Comparison of ENCODE assay signal across 8 mouse cellular contexts in genomic region chr13:30136243-30136922, GRCm38 (mm10). TPM values are rescaled to one million over a fixed set of nuclear protein-coding genes. Genes with fewer than 3 reads are reported as not detected.
A peak's percentile ranks its signal among the peaks of the same experiment; 100 is the strongest.
DNase-seq lines count a peak whose midpoint lies in the region; ATAC-seq and TF ChIP-seq lines count a peak whose summit lies in the region.

Mboat1 (plus strand) TSS chr13:30136489.

- no peak for TF ChIP-seq CTCF in CH12.LX (conservative IDR thresholded peaks at IDR 0.05 in 1 of 2, IDR thresholded peaks at IDR 0.05 in 1 of 2; ENCODE audit: low read depth in 2 of 2, low read length in 2 of 2)

- TF ChIP-seq RAD21 in CH12.LX (IDR thresholded peaks at IDR 0.05; ENCODE audit: low read depth, low read length) = no peak

- no peak within 1 kb of the TSS for H3K9ac ChIP-seq in CH12.LX (ENCODE audit: insufficient read depth, low read depth)
- peak within 1 kb of the TSS; percentile 79 for H3K9ac ChIP-seq in forebrain, embryonic 14.5 days (ENCODE audit: low read length)
- H3K9ac ChIP-seq in liver, embryonic 16.5 days (ENCODE audit: low read depth, low read length) = peak within 1 kb of the TSS; percentile 51; the same call in 1 of the 2 replicates
- H3K9ac ChIP-seq in neural tube, embryonic 11.5 days (ENCODE audit: low read length) = peak within 1 kb of the TSS; percentile 73
- H3K9ac ChIP-seq in stomach, embryonic 16.5 days (ENCODE audit: low read length) = peak within 1 kb of the TSS; percentile 84

- peaks cover under 1% of the 10 kb centered on the region for H3K9me3 ChIP-seq in CH12.LX (replicated peaks; ENCODE audit: low read length)
- H3K9me3 ChIP-seq in forebrain, embryonic 14.5 days (replicated peaks; ENCODE audit: control insufficient read depth, low read length) = no peaks in the 10 kb centered on the region
- no peaks in the 10 kb centered on the region for H3K9me3 ChIP-seq in liver, embryonic 16.5 days (replicated peaks; ENCODE audit: control insufficient read depth, low read length)
- H3K9me3 ChIP-seq in neural tube, embryonic 11.5 days (ENCODE audit: control insufficient read depth, low read length) = no peaks in the 10 kb centered on the region
- H3K9me3 ChIP-seq in stomach, embryonic 16.5 days (replicated peaks; ENCODE audit: control insufficient read depth, low read length) = no peaks in the 10 kb centered on the region

- peak within 1 kb of the TSS; percentile 3 for H3K4me2 ChIP-seq in CH12.LX (ENCODE audit: insufficient read depth, low read depth, poor library complexity, severe bottlenecking)
- H3K4me2 ChIP-seq in forebrain, embryonic 14.5 days (ENCODE audit: low read length) = peak within 1 kb of the TSS; percentile 86
- H3K4me2 ChIP-seq in liver, embryonic 16.5 days (ENCODE audit: low read depth, low read length) = peak within 1 kb of the TSS; percentile 81
- peak within 1 kb of the TSS; percentile 97 for H3K4me2 ChIP-seq in neural tube, embryonic 11.5 days (ENCODE audit: low read depth)
- peak within 1 kb of the TSS; percentile 85 for H3K4me2 ChIP-seq in stomach, embryonic 16.5 days (ENCODE audit: low read depth, low read length)

- no peaks in the 10 kb centered on the region for H3K4me1 ChIP-seq in CH12.LX (ENCODE audit: control insufficient read depth in 1 of 2, insufficient read depth in 2 of 2)
- H3K4me1 ChIP-seq in forebrain, embryonic 14.5 days (ENCODE audit: control insufficient read depth, insufficient read depth, low read length) = no peaks in the 10 kb centered on the region
- no peaks in the 10 kb centered on the region; the same call in 1 of the 2 replicates for H3K4me1 ChIP-seq in liver, embryonic 16.5 days (ENCODE audit: control insufficient read depth, low read depth, low read length)
- H3K4me1 ChIP-seq in neural tube, embryonic 11.5 days (ENCODE audit: control insufficient read depth, insufficient read depth, low read length) = peaks cover 3% of the 10 kb centered on the region; the same call in 1 of the 2 replicates
- peaks cover 5% of the 10 kb centered on the region; the same call in 1 of the 2 replicates for H3K4me1 ChIP-seq in stomach, embryonic 16.5 days (ENCODE audit: control insufficient read depth, insufficient read depth, low read length)

- no peaks in the 10 kb centered on the region for H3K36me3 ChIP-seq in CH12.LX (replicated peaks in 1 of 2; ENCODE audit: control insufficient read depth in 1 of 2, insufficient read depth in 1 of 2, low read length in 1 of 2)
- H3K36me3 ChIP-seq in forebrain, embryonic 14.5 days (ENCODE audit: control insufficient read depth, insufficient read depth, low read length) = no peaks in the 10 kb centered on the region
- no peaks in the 10 kb centered on the region for H3K36me3 ChIP-seq in liver, embryonic 16.5 days (ENCODE audit: control insufficient read depth, insufficient read depth)
- H3K36me3 ChIP-seq in neural tube, embryonic 11.5 days (ENCODE audit: control insufficient read depth, insufficient read depth, low read length) = no peaks in the 10 kb centered on the region
- no peaks in the 10 kb centered on the region for H3K36me3 ChIP-seq in stomach, embryonic 16.5 days (ENCODE audit: control insufficient read depth, insufficient read depth, low read length)

- peaks cover 5% of the 10 kb centered on the region for H3K27me3 ChIP-seq in CH12.LX (replicated peaks)
- H3K27me3 ChIP-seq in forebrain, embryonic 14.5 days (replicated peaks; ENCODE audit: control insufficient read depth, insufficient read depth, low read length) = 0 out of 2 replicates have a peak, but pooled peaks cover 9% of the 10 kb centered on the region
- H3K27me3 ChIP-seq in liver, embryonic 16.5 days (ENCODE audit: control insufficient read depth, insufficient read depth, low read depth, low read length) = peaks cover 12% of the 10 kb centered on the region
- H3K27me3 ChIP-seq in neural tube, embryonic 11.5 days (ENCODE audit: control insufficient read depth, insufficient read depth, low read length) = peaks cover 4% of the 10 kb centered on the region; the same call in 1 of the 2 replicates
- no peaks in the 10 kb centered on the region for H3K27me3 ChIP-seq in stomach, embryonic 16.5 days (ENCODE audit: control insufficient read depth, insufficient read depth, low read length)

- intact Hi-C loops in heart, postnatal 14 days (cut with DNase I) = no loop called here

- peak within 1 kb of the TSS in 2 of 3 experiments; percentile 26 to 35 for H3K4me3 ChIP-seq in CH12.LX (replicated peaks in 1 of 3; ENCODE audit: low read depth in 2 of 3, low read length in 2 of 3, poor library complexity in 1 of 3)
- H3K4me3 ChIP-seq in forebrain, embryonic 14.5 days (ENCODE audit: low read depth, low read length) = peak within 1 kb of the TSS; percentile 67
- peak within 1 kb of the TSS; percentile 63 for H3K4me3 ChIP-seq in liver, embryonic 16.5 days (ENCODE audit: low read depth, low read length)
- peak within 1 kb of the TSS; percentile 61 for H3K4me3 ChIP-seq in neural tube, embryonic 11.5 days (ENCODE audit: low read depth, low read length)
- peak within 1 kb of the TSS; percentile 76 for H3K4me3 ChIP-seq in stomach, embryonic 16.5 days (replicated peaks; ENCODE audit: low read length)

- ATAC-seq in cerebellum, adult (ENCODE audit: insufficient number of reproducible peaks, low FRiP score, low TSS enrichment) = peak; percentile 60
- ATAC-seq in forebrain, embryonic 14.5 days = peak; percentile 98
- peak; percentile 88 for ATAC-seq in liver, embryonic 16.5 days (ENCODE audit: low read depth)
- peak; percentile 95 for ATAC-seq in neural tube, embryonic 11.5 days (ENCODE audit: insufficient read depth, low FRiP score, low TSS enrichment)
- peak; percentile 94 for ATAC-seq in stomach, embryonic 16.5 days (ENCODE audit: insufficient read depth, low FRiP score)

- no peaks in the 10 kb centered on the region for H3K79me2 ChIP-seq in CH12.LX (replicated peaks; ENCODE audit: control insufficient read depth, extremely low read depth, insufficient read depth, poor library complexity, severe bottlenecking)

- DNase-seq in CH12.LX (ENCODE audit: extremely low read depth) = no peak
- DNase-seq in forebrain, embryonic 14.5 days (ENCODE audit: low spot score) = peak; percentile 65
- peak; percentile 84 to 85 for DNase-seq in heart, postnatal 14 days
- DNase-seq in large intestine, adult 2 months (ENCODE audit: low read depth, low spot score) = no peak
- peak; percentile 77 for DNase-seq in neural tube, embryonic 11.5 days (ENCODE audit: low spot score)

- no peak; the same call in 1 of the 2 replicates for TF ChIP-seq POLR2A in CH12.LX (IDR thresholded peaks at IDR 0.05; ENCODE audit: low read depth, low read length)

- no peak for TF ChIP-seq EP300 in CH12.LX (IDR thresholded peaks at IDR 0.05; ENCODE audit: low read length)

- in situ Hi-C loops in CH12.LX (cut with MboI; ENCODE audit: low pct_ligation_motif_present, low pct_unique_long_range_greater_than_20kb, low sequenced_read_pairs) = no loop called here

- 0% methylated on average over 48 of the region's 55 CpGs for WGBS in forebrain, embryonic 14.5 days
- WGBS in large intestine, adult 2 months = under 1% methylated on average over 55 of the region's 55 CpGs
- WGBS in liver, embryonic 16.5 days (ENCODE audit: insufficient replicate concordance) = under 1% methylated on average over 55 of the region's 55 CpGs
- under 1% methylated on average over 54 of the region's 55 CpGs for WGBS in neural tube, embryonic 11.5 days
- WGBS in stomach, embryonic 16.5 days = under 1% methylated on average over 54 of the region's 55 CpGs

- no peak within 1 kb of the TSS for H3K27ac ChIP-seq in CH12.LX (ENCODE audit: insufficient read depth, low read depth)
- no peak within 1 kb of the TSS for H3K27ac ChIP-seq in forebrain, embryonic 14.5 days (ENCODE audit: low read depth, low read length)
- no peak within 1 kb of the TSS for H3K27ac ChIP-seq in liver, embryonic 16.5 days (ENCODE audit: low read length)
- no peak within 1 kb of the TSS for H3K27ac ChIP-seq in neural tube, embryonic 11.5 days (ENCODE audit: low read depth, low read length)
- peak within 1 kb of the TSS; percentile 83 for H3K27ac ChIP-seq in stomach, embryonic 16.5 days (ENCODE audit: low read length)

- dilution Hi-C loops in CH12.LX (cut with MboI; ENCODE audit: extremely low pct_ligation_motif_present, extremely low pct_unique_long_range_greater_than_20kb, low sequenced_read_pairs) = no loop called here

TF ChIP-seq in CH12.LX, 34 proteins besides CTCF, POLR2A, EP300 and RAD21:
- no peak for TF ChIP-seq GABPA (IDR thresholded peaks at IDR 0.05; ENCODE audit: insufficient replicate concordance, low read depth, low read length)
- peak; percentile 28; the same call in 1 of the 2 replicates for TF ChIP-seq BHLHE40 (IDR thresholded peaks at IDR 0.05; ENCODE audit: low read depth, low read length)
- no peak for TF ChIP-seq USF2 (conservative IDR thresholded peaks at IDR 0.05; ENCODE audit: low read depth, low read length)
- TF ChIP-seq KAT2A (IDR thresholded peaks at IDR 0.05; ENCODE audit: insufficient replicate concordance, low read length) = no peak
- no peak for TF ChIP-seq MAFK (IDR thresholded peaks at IDR 0.05; ENCODE audit: insufficient replicate concordance, low read length)

RNA-seq across cellular contexts. Expression of gene Mboat1, which starts in this region (rescaled TPM):
- total RNA-seq in CH12.LX (2012; rRNA removed) (2.9 and 3.3 TPM in 2 replicates), CH12.LX (2014; rRNA removed) (0.23 and 0.63 TPM in 2 replicates)
- polyA plus RNA-seq in CH12.LX (2012; ENCODE audit: insufficient read length, low read depth) = 0.48 and 0.53 TPM in 2 replicates
- polyA plus RNA-seq in forebrain, embryonic 14.5 days (2014; fragmentation: Nextera tagmentation; extraction: Ambion mirVana) = 2.2 and 2.3 TPM in 2 replicates
- total RNA-seq in heart, postnatal 14 days (2021) = 1 to 10 TPM in 1 of 2 experiments, under 1 TPM in 1; 1.00 to 1.4 TPM
- polyA plus RNA-seq in large intestine, adult 2 months (2012; rRNA removed) = 9.5 and 13.9 TPM in 2 replicates
- 1.5 and 1.7 TPM in 2 replicates for polyA plus RNA-seq in liver, embryonic 16.5 days (2015; fragmentation: Nextera tagmentation; extraction: Ambion mirVana)
- polyA plus RNA-seq in neural tube, embryonic 11.5 days (2014; fragmentation: Nextera tagmentation; extraction: Ambion mirVana) = 4.1 and 4.8 TPM in 2 replicates
- polyA plus RNA-seq in stomach, embryonic 16.5 days (2015; fragmentation: Nextera tagmentation; extraction: Ambion mirVana) = 68.9 and 91.5 TPM in 2 replicates

Comparison
In these comparisons a context has a peak if more than half of its experiments do, and no peak if none do; other contexts are left out.
1. DNase-seq: peak in forebrain, embryonic 14.5 days (single experiment), heart, postnatal 14 days (2 of 2) and neural tube, embryonic 11.5 days (single experiment); none in CH12.LX (single experiment) and large intestine, adult 2 months (single experiment).
2. H3K4me2 ChIP-seq: peak in every context shown above with its lines; median percentile 97 in neural tube, embryonic 11.5 days; 86 in forebrain, embryonic 14.5 days; 85 in stomach, embryonic 16.5 days; 81 in liver, embryonic 16.5 days; 3 in CH12.LX.
3. Peak in every context shown above with its lines, with median percentiles within 50 percentile points of each other: H3K4me3 ChIP-seq and ATAC-seq.